Mouse (Mus musculus) megakaryocyte, adult 5-6 weeks (primary cell): ENCODE measurements around the gene Ewsr1. TPM values are rescaled to one million over a fixed set of nuclear protein-coding genes. Genes with fewer than 3 reads are reported as not detected.

ENCODE experiments used
- ATAC-seq: 2 replicates; pipeline ENCODE4 v1.8.0; 2016; ENCODE audit warnings: mild to moderate bottlenecking, inconsistent platforms; ENCODE audit not compliant: poor library complexity, severe bottlenecking
- total RNA-seq, 2 experiments: library from RNA; stranded (forward) in 1 of 2; stranded (reverse) in 1 of 2; fragments of 153-499, 151-499 nt in 1 of 2; fragments of 221-1000, 200-1000 nt in 1 of 2; gene quantifications; 2 replicates each; pipeline versions ENCODE4 v1.2.3 to v1.2.4; 2015 to 2017

The Ewsr1 gene
- total RNA-seq, 2 experiments from 2014 or later, result 129 to 326 TPM

- ATAC-seq, result no peak
These were observed 74.0 kb downstream of the Ewsr1 start for GRCm38 (mm10) chr11:5025108-5025507.

Other genes with a start within 250 kb of the Ewsr1 start
- 12.4 and 12.6 TPM in 2 replicates for gene Nf2, start 249.7 kb downstream of the Ewsr1 start, total RNA-seq (2015)
- gene Nf2, start 249.7 kb downstream of the Ewsr1 start, total RNA-seq (2017), result 36.7 and 55.3 TPM in 2 replicates
- 1.8 and 3.1 TPM in 2 replicates for gene Nipsnap1, start 225.3 kb downstream of the Ewsr1 start, total RNA-seq (2015)
- gene Nipsnap1, start 225.3 kb downstream of the Ewsr1 start, total RNA-seq (2017), result 3.9 and 5.9 TPM in 2 replicates
- 14.0 and 16.5 TPM in 2 replicates for gene Thoc5, start 203.9 kb downstream of the Ewsr1 start, total RNA-seq (2015)
- gene Thoc5, start 203.9 kb downstream of the Ewsr1 start, total RNA-seq (2017), result 31.6 and 32.3 TPM in 2 replicates
- gene Nefh, start 151.2 kb downstream of the Ewsr1 start, total RNA-seq (2015), result 0.21 and 0.33 TPM in 2 replicates
- 0.22 and 0.28 TPM in 2 replicates for gene Nefh, start 151.2 kb downstream of the Ewsr1 start, total RNA-seq (2017)
- gene Ap1b1, start 112.4 kb downstream of the Ewsr1 start, total RNA-seq (2015), result 38.8 and 39.4 TPM in 2 replicates
- gene Ap1b1, start 112.4 kb downstream of the Ewsr1 start, total RNA-seq (2017), result 37.0 and 38.3 TPM in 2 replicates
- not detected in 2 replicates for gene Rasl10a, start 41.1 kb downstream of the Ewsr1 start, total RNA-seq (2015)
- gene Rasl10a, start 41.1 kb downstream of the Ewsr1 start, total RNA-seq (2017), result not detected in 2 replicates
- 1.5 and 2.4 TPM in 2 replicates for gene Gas2l1, start 33.9 kb downstream of the Ewsr1 start, total RNA-seq (2015)
- 0.89 and 1.1 TPM in 2 replicates for gene Gas2l1, start 33.9 kb downstream of the Ewsr1 start, total RNA-seq (2017)
- 2.6 and 6.0 TPM in 2 replicates for gene Rhbdd3, start 340 bp downstream of the Ewsr1 start, total RNA-seq (2015)
- gene Rhbdd3, start 340 bp downstream of the Ewsr1 start, total RNA-seq (2017), result 11.5 and 14.5 TPM in 2 replicates
- 0.85 and 2.7 TPM in 2 replicates for gene Emid1, start 53.0 kb upstream of the Ewsr1 start, total RNA-seq (2015)
- 1.6 and 1.7 TPM in 2 replicates for gene Emid1, start 53.0 kb upstream of the Ewsr1 start, total RNA-seq (2017)
- gene Kremen1, start 162.3 kb upstream of the Ewsr1 start, total RNA-seq (2015), result 4.2 and 5.4 TPM in 2 replicates
- gene Kremen1, start 162.3 kb upstream of the Ewsr1 start, total RNA-seq (2017), result 4.2 and 5.4 TPM in 2 replicates